Mouse (Mus musculus) sigmoid colon, adult 10 weeks (tissue): ENCODE measurements around the gene Tas2r136. TPM values are rescaled to one million over a fixed set of nuclear protein-coding genes. Genes with fewer than 3 reads are reported as not detected.

Experiments
- polyA plus RNA-seq: library from polyadenylated mRNA; stranded (reverse); fragments of 350-450 nt; fragmentation: Illumina TruSeq; extraction: RNeasy Lipid Tissue Mini Kit (QIAGEN cat#74804); gene quantifications from one replicate; pipeline ENCODE4 v1.2.3, GENCODE M21; 2014; ENCODE audit warnings: low read depth, low replicate concordance

Gene Tas2r136
- polyA plus RNA-seq = not detected

GRCm38 (mm10) chr6:132778062-132778461 lies at the start of gene Tas2r136:
Gene Tas2r136 (minus strand): TSS chr6:132778162.

GRCm38 (mm10) chr6:132802518-132802917 lies 24.6 kb upstream of the Tas2r136 start, which contains the start of gene Tas2r117:
Gene Tas2r117 (plus strand): TSS chr6:132802818.

DNA sequence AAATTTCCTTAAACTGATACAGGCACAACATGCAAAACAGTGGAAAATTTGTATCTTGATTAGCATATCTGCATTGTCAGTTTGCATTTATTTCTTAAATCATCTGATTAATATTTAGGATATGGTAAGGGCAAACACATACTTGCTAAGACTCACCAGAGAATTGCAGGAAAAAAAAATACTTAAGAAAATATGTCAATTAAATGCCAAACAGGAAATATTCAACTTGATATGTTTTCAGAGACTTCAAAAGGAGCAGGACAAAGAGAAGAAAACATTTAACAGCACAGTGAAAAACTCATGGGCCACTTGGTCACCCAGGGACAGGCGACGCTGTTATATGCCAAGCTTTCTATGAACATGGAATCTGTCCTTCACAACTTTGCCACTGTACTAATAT lies 16.1 kb downstream of the Tas2r136 start, which contains the start of gene Tas2r102:
Gene Tas2r102 (plus strand): TSS at position 301 of the 400 bp plus-strand sequence.

GRCm38 (mm10) chr6:132754430-132754829 lies 23.5 kb downstream of the Tas2r136 start, which contains the start of gene Tas2r124:
Gene Tas2r124 (plus strand): TSS chr6:132754730.

DNA sequence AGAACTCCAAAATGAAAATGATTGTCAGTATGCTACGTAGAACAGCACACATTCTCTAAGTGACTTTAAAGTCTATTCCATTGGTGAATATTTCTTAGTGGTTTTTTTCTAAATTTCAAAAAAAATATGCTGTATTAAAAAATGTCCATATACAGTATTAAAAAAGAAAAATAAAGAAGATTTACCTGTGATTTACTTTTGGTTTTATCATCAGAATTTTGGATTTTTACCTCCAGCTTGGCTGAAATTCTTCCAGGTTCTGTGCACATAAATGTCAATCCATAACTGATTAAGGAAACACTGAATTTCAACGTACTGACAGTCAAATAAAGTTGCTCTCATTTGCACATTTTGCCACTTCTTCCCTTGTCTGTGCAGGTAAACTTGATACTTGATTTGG lies 40.0 kb downstream of the Tas2r136 start, which contains the start of gene Tas2r115:
Gene Tas2r115 (minus strand): TSS at position 101 of the 400 bp plus-strand sequence.

Other genes with a start within 250 kb of the Tas2r136 start
- gene Prh1, start 208.4 kb downstream of the Tas2r136 start, polyA plus RNA-seq = not detected
- gene Prp2, start 182.2 kb downstream of the Tas2r136 start, polyA plus RNA-seq = not detected
- gene A630073D07Rik, start 126.6 kb downstream of the Tas2r136 start, polyA plus RNA-seq = not detected
- not detected for gene Tas2r120, start 121.2 kb downstream of the Tas2r136 start, polyA plus RNA-seq
- gene Tas2r121, start 77.2 kb downstream of the Tas2r136 start, polyA plus RNA-seq = not detected
- gene Tas2r122, start 66.2 kb downstream of the Tas2r136 start, polyA plus RNA-seq = not detected
- not detected for gene Tas2r115, start 40.1 kb downstream of the Tas2r136 start, polyA plus RNA-seq
- gene Tas2r124, start 23.4 kb downstream of the Tas2r136 start, polyA plus RNA-seq = not detected
- not detected for gene Tas2r102, start 16.0 kb downstream of the Tas2r136 start, polyA plus RNA-seq
- not detected for gene Tas2r117, start 24.7 kb upstream of the Tas2r136 start, polyA plus RNA-seq
- not detected for gene Tas2r123, start 69.0 kb upstream of the Tas2r136 start, polyA plus RNA-seq
- gene Tas2r116, start 77.3 kb upstream of the Tas2r136 start, polyA plus RNA-seq = not detected
- not detected for gene Tas2r110, start 89.8 kb upstream of the Tas2r136 start, polyA plus RNA-seq
- gene Tas2r113, start 114.8 kb upstream of the Tas2r136 start, polyA plus RNA-seq = not detected
- not detected for gene Tas2r125, start 131.5 kb upstream of the Tas2r136 start, polyA plus RNA-seq
- gene Tas2r129, start 172.9 kb upstream of the Tas2r136 start, polyA plus RNA-seq = not detected
- not detected for gene Tas2r131, start 179.8 kb upstream of the Tas2r136 start, polyA plus RNA-seq
- not detected for gene Tas2r109, start 202.8 kb upstream of the Tas2r136 start, polyA plus RNA-seq